Mouse (Mus musculus) adrenal gland, adult 18-20 months (tissue): ENCODE measurements around the gene Arid1a. TPM values are rescaled to one million over a fixed set of nuclear protein-coding genes. Genes with fewer than 3 reads are reported as not detected.

ENCODE experiments used
- DNase-seq, 2 experiments: peaks; one replicate each; pipeline ENCODE4 v3.0.0; 2021 to 2022; ENCODE audit warnings: low spot score in 2 of 2
- long read RNA-seq, 2 experiments: library from polyadenylated mRNA; stranded (forward); transcript quantifications; one replicate each; pipeline ENCODE4 v2.0.0; 2021
- total RNA-seq, 2 experiments: library from RNA; stranded (reverse); gene quantifications; 1 replicate in 1 of 2; 2 replicates in 1 of 2; pipeline ENCODE4 v1.2.3; 2021

Gene Arid1a
- total RNA-seq, result 10 to 100 TPM; 37.9 to 43.6 TPM
- long read RNA-seq, experiment 1, partial matches to known transcripts, result 4 of 6 reads
- long read RNA-seq, experiment 1, other reads (novel, unspliced or antisense), result 2 of 6 reads
- long read RNA-seq, experiment 2, partial matches to known transcripts, result 0 of 8 reads
- long read RNA-seq, experiment 2, other reads (novel, unspliced or antisense), result 8 of 8 reads

DNA sequence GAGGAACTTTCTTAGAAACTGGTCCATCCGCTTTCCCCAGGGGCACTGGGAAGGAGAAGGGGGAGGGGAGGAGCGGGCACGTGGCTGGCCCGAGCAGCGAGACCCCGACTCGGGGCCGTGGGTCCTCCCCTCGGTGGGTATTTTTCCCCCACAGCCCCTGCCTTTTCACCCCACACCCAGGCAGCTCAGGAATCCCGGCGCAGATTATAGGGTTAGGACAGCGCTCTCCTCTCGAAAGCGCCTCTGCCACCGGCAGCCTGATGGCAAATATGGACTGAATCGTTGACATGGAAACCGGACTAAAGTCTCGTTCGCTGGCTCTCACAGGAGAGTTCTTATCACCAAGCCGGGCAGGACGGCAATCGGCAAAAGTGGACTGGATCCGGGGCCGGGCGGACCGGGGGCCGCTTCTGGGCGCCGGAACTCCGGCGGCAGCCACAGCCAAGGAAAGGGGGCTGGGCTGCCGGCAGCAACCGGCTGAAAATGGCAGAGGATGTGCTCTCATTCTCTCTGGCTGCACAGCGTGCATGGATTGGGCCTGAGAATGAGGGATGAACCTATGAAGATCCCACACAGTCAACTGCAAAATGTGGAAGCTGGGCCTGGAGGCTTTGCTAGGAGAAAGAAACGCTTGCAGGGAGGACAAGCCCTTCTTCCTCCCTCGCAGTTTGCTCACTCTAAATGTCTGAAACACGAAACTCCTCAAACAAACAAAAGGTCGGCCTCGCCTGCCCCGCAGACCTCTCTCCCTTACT is at the start of gene Arid1a:
Arid1a (minus strand) TSS at position 256 of the 755 bp plus-strand sequence.
- peak; percentile 92 for DNase-seq

DNA sequence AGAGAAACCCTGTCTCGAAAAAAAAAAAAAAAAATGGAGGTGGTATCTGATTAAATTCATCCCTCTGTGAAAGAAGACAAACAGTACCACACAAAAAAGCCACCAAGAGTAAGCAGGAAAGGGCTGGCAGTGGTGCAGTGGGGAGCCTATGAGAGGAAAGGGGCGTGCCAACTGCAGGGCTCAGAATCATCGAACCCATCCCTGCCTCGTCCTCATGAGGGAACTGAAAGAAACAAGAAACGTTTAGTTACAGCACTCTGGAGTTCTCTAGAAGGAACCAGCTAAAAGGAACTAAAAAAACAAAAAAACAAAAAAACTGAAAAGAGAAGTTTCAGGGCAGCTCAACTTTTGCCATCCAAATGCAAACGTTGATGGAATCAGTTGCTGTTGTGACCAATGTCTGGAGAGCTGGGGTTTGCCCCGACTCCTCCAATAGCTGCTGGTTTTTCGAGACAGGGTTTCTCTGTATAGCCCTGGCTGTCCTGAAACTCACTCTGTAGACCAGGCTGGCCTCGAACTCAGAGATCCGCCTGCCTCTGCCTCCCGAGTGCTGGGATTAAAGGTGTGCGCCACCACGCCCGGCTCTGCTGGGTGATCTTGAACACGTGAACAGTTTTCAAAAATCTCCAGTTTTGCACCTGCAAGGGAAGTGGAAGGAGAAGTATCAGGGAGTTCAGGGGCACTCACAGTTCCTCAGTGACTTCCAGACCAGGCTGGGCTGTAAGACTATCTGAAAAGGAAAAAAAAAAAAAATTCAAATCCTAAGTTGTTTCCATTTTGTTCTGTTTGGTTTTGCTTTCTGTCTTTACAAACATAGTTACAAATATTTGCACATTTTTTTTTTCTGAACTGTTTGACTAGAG is 48.1 kb upstream of the Arid1a start:
- no peak for DNase-seq

DNA sequence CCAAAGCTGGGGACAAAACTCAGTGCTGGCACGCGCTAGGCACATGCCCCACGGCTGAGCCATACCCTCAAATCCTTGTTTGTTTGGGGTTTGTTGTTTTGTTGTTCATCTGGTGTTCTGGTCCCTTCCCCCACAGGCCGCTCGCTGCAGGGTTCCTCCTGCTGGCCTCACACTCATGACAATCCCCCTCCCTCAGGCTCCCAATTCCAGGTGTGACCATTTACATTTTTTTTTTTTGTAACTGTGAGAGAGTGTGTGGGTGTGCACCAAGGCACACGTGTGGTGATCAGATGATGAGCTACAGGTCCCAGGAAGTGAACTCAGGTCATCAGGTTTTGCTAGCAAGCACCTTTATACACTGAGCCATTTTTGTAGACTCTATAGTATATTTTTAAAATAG is 44.0 kb upstream of the Arid1a start:
- no peak for DNase-seq

DNA sequence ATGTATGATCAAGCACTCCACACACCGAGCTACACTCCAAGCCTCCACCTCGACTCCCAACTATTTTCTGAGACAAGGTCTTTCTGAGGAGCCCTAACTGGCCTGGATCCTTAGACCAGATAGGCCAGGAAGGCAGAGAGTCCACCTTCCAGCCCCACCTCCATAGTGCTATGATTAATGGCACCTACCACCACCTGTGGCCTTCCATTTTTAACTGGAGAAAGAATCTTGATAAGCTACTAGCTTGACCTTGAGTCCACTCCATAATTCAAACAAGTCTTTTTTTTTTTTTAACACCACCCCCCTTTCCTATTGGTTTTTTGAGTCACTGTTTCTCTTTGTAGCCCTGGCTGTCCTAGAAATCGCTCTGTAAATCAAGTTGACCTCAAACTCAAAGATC is 36.7 kb upstream of the Arid1a start:
- DNase-seq, result no peak

- DNase-seq, result peak; percentile 80
These were observed 18.3 kb upstream of the Arid1a start for GRCm38 (mm10) chr4:133774570-133775554.

- no peak for DNase-seq
These were observed 12.6 kb upstream of the Arid1a start for GRCm38 (mm10) chr4:133769157-133769556.

DNA sequence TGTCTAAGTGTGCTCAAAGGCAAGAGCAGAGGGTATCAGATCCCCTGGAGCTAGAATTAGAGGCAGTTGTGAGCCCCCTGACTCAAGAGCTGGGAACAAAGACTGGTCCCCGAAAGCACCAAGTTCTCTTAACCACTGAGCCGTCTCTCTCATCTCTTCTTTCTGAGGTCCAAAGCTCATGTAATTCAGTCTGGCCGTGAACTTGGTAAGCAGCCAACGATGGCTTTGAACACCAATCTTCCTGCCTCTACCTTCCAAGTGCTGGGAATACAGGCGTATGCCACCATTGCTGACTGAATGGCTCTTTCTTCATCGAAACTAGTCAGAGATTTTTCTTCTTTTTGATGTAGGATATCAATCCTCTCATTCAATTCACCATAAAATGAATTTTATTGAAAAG is 6.5 kb upstream of the Arid1a start:
- DNase-seq, result no peak

DNA sequence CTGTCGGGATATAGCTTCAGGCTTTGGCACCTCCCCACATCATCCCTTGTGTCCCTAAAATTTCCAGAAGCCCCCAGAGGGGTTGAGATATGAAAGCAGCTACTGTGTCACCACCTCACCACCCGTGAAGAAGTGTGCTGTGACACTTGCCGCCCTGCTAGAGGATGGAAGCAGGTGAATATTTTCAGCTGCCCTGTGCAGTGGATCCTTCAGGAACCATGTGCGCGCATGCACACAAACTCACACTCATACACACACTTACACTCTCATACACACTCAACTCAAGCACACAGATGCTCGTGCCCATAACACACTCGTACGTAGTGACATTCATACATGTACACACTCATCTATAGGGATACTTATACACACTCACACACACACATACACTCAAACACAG is 3.1 kb upstream of the Arid1a start:
- no peak for DNase-seq

- DNase-seq, result peak; percentile 77 to 84
These were observed 783 bp upstream of the Arid1a start for GRCm38 (mm10) chr4:133757269-133757835.

GRCm38 (mm10) chr4:133755861-133756371 is 653 bp downstream of the Arid1a start:
- no peak for DNase-seq

DNA sequence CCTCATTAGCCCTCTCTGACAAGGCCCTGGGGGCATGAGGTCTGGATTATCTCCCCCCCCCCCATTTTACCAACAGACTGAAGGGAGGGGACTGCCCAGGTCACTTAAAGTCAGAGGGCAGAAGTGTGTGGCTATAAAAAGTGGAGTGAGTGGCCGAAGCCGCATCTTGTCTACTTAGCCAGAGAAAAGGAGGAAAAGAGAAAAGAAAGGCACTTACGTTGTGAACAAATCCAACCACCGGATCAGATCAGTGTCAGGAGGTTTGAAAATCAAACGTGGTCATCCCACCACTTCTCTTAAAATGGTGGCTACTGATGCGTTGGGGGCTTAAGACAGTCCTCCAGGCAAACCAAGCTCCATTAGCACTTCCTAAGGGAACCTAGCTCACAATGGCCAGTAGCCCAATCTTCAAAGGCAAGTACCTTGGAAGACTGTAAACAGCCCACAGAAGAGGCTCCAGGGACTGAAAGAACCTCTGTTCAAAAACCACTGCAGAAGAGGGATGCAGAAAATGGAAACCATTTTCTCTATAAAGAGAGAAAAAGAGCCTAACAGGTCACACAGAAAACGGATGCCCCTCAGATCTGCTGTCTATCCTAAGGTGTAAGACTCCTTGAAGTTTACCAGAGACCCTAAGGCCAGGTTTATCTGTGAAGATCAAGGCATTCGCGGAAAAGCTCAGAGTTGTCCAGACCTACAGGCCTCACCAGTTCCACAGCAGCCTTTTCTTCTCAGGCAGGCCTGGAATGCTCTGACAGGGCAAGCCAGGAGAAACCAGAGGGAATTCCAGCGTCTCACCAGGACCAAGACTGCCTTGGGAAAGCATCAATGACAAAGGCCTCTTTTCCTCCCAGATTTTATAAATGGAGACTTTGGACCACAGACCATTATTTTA is 1.5 kb downstream of the Arid1a start:
- no peak for DNase-seq

GRCm38 (mm10) chr4:133754238-133754637 is 2.3 kb downstream of the Arid1a start:
- peak; percentile 98 for DNase-seq

GRCm38 (mm10) chr4:133753375-133754190 is 3.0 kb downstream of the Arid1a start:
- peak; percentile 67 to 73 for DNase-seq

DNA sequence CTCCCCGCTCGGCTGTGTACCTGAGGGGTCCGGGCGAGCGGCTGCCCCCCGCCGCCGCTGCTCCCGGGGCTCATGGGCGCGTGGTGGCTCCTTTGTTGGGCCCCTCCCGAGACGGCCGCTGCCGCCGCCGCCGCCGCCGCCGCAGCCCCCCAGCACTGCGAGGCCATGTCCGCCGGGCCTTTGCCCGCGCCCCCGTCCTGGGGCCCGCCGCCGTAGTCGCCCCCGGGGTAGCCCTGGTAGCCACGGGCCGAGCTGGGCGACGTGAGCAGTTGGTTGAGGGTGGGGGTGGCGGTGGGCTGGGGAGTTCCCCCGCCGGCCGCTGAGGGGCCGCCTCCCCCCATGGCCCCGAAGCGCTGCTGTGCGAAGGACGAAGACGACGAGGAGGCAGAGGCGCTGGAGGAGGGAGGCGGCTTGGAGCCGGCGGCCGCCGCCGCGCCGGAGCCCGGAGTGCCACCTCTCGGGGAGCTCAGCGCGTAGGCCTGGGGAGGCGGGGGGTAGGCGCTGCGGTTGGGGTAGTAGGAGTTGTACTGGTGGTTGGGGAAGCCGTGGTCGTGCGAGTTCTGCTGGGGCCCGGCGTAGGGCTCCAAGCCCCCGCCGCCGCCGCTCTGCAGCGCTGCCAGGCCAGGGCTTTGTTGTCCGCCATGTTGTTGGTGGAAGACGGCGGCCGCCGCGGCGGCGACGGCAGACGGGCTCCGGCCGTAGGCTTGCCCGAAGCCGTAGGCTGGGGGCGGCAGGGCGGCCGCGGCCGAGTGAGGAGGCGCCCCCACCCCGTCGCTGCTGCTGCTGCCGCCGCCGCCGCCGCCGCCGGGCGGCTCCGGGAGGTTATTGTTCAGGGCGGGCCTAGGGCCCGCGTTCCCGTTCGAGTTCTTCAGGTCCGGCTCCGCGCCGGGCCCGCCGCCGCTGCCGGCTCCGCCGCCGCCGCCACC is 3.9 kb downstream of the Arid1a start:
- DNase-seq, result peak; percentile 51 to 57

DNA sequence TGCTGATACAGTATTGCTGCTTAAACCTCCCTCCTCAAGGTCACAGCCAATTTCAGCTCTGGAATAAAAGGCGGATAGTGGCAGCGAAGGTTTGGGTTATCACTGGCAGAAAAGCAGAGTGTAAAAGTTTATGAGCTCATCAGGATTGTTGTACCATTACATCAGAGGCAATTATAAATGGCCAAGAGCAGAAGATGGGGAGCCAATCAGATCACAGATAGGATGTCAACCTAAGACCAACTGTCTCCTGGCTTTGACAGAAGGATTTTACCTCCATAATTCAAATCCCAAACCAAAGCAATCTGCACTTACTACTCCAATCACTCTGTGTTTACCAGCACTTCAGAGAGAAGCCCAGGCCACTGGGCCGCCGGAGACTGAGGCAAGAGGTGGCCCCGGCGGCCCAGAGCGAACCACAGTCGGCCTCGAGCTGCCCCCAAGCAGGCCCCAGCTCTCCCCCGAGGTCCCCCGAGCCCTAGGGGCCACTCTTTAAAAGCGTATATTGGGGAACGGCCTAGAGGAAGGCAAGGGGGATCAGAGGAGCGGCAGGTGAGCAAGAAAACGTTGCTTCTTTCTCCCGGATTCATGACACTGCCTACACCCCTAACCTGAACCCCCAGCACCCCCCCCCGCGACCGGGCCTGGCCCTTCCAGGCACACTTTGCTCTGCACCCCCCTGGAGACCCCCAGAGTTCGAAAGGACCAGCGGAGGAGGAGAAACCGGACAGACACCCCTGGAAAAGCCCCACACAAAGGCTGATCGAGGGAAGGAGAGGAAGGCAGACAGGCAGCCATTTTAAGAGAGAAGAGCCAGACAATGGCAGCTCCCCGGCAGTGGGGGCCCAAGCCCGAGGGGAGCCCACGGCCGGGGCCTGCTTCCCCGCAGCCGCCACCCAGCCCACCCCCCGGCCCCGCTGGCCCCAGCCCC is 4.8 kb downstream of the Arid1a start:
- DNase-seq, result peak; percentile 42 to 44
